Mouse (Mus musculus) hindbrain, embryonic 16.5 days (tissue): ENCODE results near the gene Gab2. TPM values are rescaled to one million over a fixed set of nuclear protein-coding genes. Genes with fewer than 3 reads are reported as not detected.

ENCODE experiments used
- ATAC-seq: fragments of 200-750 bp; cut with Nextera tagmentation; 2 replicates; pipeline ENCODE4 v1.8.0; 2017; ENCODE audit warnings: moderate TSS enrichment, moderate library complexity
- H3K27ac ChIP-seq: fragments of 300-500 bp; sonication (generic); 2 replicates; pipeline ENCODE4 v1.5.1; 2014; ENCODE audit warnings: low read depth, mild to moderate bottlenecking, control low read depth, low read length, moderate library complexity
- H3K27me3 ChIP-seq: fragments of 300-500 bp; sonication (generic); replicated peaks from 2 replicates; pipeline ENCODE4 v1.6.1; 2014; ENCODE audit warnings: low read length; ENCODE audit not compliant: control insufficient read depth, insufficient read depth
- H3K36me3 ChIP-seq: fragments of 300-500 bp; sonication (generic); 2 replicates; pipeline ENCODE4 v1.6.1; 2014; ENCODE audit warnings: mild to moderate bottlenecking, low read length, moderate library complexity, mixed read lengths; ENCODE audit not compliant: control insufficient read depth, insufficient read depth
- H3K4me1 ChIP-seq: fragments of 300-500 bp; sonication (generic); 2 replicates; pipeline ENCODE4 v1.6.1; 2014; ENCODE audit warnings: low read depth, low read length; ENCODE audit not compliant: control insufficient read depth, insufficient read depth
- H3K4me2 ChIP-seq: fragments of 300-500 bp; sonication (generic); 2 replicates; pipeline ENCODE4 v1.6.1; 2014; ENCODE audit warnings: mild to moderate bottlenecking, low read length, control low read depth, moderate library complexity
- H3K4me3 ChIP-seq: fragments of 300-500 bp; sonication (generic); 2 replicates; pipeline ENCODE4 v1.5.1; 2014; ENCODE audit warnings: mild to moderate bottlenecking, low read length, control low read depth, moderate library complexity
- H3K9ac ChIP-seq: fragments of 300-500 bp; sonication (generic); 2 replicates; pipeline ENCODE4 v1.6.1; 2014; ENCODE audit warnings: low read depth, mild to moderate bottlenecking, control low read depth, low read length, moderate library complexity
- H3K9me3 ChIP-seq: fragments of 300-500 bp; sonication (generic); 2 replicates; pipeline ENCODE4 v1.6.1; 2014; ENCODE audit warnings: mild to moderate bottlenecking, low read length, moderate library complexity; ENCODE audit not compliant: control insufficient read depth
- WGBS: fragments of 180-500 bp; shearing (Covaris S2); extraction: QIAGEN DNeasy Blood & Tissue Kit; methylation state at CpG from one replicate; pipeline ENCODE4 v1.1.7; 2014; 5-methylcytosine and 5-hydroxymethylcytosine counted together
- polyA plus RNA-seq: library from polyadenylated mRNA; unstranded; fragments of >200 nt; fragmentation: Nextera tagmentation; extraction: Ambion mirVana; gene quantifications from 2 replicates; pipeline ENCODE4 v1.2.1, GENCODE M21; 2015

Gab2 gene
- polyA plus RNA-seq, 1 experiment from 2014 or later: 14.1 TPM

- H3K9me3 ChIP-seq: no peaks in the 10 kb centered on the region
- H3K27ac ChIP-seq: no peak overlapping the region
- ATAC-seq: no peak
- no peaks in the 10 kb centered on the region for H3K4me1 ChIP-seq
- H3K27me3 ChIP-seq: no peaks in the 10 kb centered on the region
- no peak overlapping the region for H3K9ac ChIP-seq
- 84% methylated on average over 7 of the region's 7 CpGs for WGBS
- no peak overlapping the region for H3K4me3 ChIP-seq
- H3K4me2 ChIP-seq: no peak overlapping the region
- no peaks in the 10 kb centered on the region for H3K36me3 ChIP-seq
Measured at GRCm38 (mm10) chr7:97339623-97340022, 258.2 kb downstream of the Gab2 start.

- no peaks in the 10 kb centered on the region for H3K36me3 ChIP-seq
- H3K9me3 ChIP-seq: no peaks in the 10 kb centered on the region
- H3K4me1 ChIP-seq: peaks cover 11% of the 10 kb centered on the region
- no peak overlapping the region for H3K4me3 ChIP-seq
- H3K9ac ChIP-seq: no peak overlapping the region
- H3K4me2 ChIP-seq: no peak overlapping the region
- no peaks in the 10 kb centered on the region for H3K27me3 ChIP-seq
- 66% methylated on average over 18 of the region's 18 CpGs for WGBS
- H3K27ac ChIP-seq: no peak overlapping the region
- no peak for ATAC-seq
Measured at GRCm38 (mm10) chr7:97340907-97341849, 259.8 kb downstream of the Gab2 start.

GRCm38 (mm10) chr7:97342961-97343360 is 261.6 kb downstream of the Gab2 start:
- ATAC-seq: no peak
- Histone ChIP-seq H3K4me3 (no peak overlapping the region), H3K27ac (no peak overlapping the region), H3K9ac (no peak overlapping the region), H3K27me3 (no peaks in the 10 kb centered on the region), H3K4me2 (no peak overlapping the region), H3K4me1 (peaks cover 11% of the 10 kb centered on the region), H3K9me3 (no peaks in the 10 kb centered on the region), H3K36me3 (peaks cover 3% of the 10 kb centered on the region)
- WGBS: 85% methylated on average over 2 of the region's 2 CpGs

GRCm38 (mm10) chr7:97344655-97345054 is 263.3 kb downstream of the Gab2 start:
- WGBS: 91% methylated on average over 2 of the region's 2 CpGs
- H3K36me3 ChIP-seq: peaks cover 3% of the 10 kb centered on the region
- H3K9ac ChIP-seq: no peak overlapping the region
- peaks cover 11% of the 10 kb centered on the region for H3K4me1 ChIP-seq
- H3K27ac ChIP-seq: no peak overlapping the region
- no peak overlapping the region for H3K4me3 ChIP-seq
- ATAC-seq: no peak
- H3K27me3 ChIP-seq: no peaks in the 10 kb centered on the region
- no peak overlapping the region for H3K4me2 ChIP-seq
- H3K9me3 ChIP-seq: no peaks in the 10 kb centered on the region

GRCm38 (mm10) chr7:97345229-97345871 is 264.0 kb downstream of the Gab2 start:
- ATAC-seq: peak; percentile 81
- H3K9me3 ChIP-seq: no peaks in the 10 kb centered on the region
- peak overlapping the region; percentile 25 for H3K27ac ChIP-seq
- no peak overlapping the region for H3K4me2 ChIP-seq
- H3K9ac ChIP-seq: no peak overlapping the region
- 47% methylated on average over 10 of the region's 10 CpGs for WGBS
- H3K4me1 ChIP-seq: peaks cover 11% of the 10 kb centered on the region
- H3K27me3 ChIP-seq: no peaks in the 10 kb centered on the region
- H3K4me3 ChIP-seq: no peak overlapping the region
- H3K36me3 ChIP-seq: peaks cover 3% of the 10 kb centered on the region

GRCm38 (mm10) chr7:97346111-97346821 is 264.9 kb downstream of the Gab2 start:
- Histone ChIP-seq H3K4me3 (no peak overlapping the region), H3K4me1 (peaks cover 11% of the 10 kb centered on the region), H3K27ac (peak overlapping the region; percentile 25; the same call in 1 of the 2 replicates), H3K4me2 (no peak overlapping the region), H3K36me3 (peaks cover 3% of the 10 kb centered on the region), H3K27me3 (no peaks in the 10 kb centered on the region), H3K9ac (no peak overlapping the region), H3K9me3 (no peaks in the 10 kb centered on the region)
- WGBS: 64% methylated on average over 9 of the region's 9 CpGs
- no peak for ATAC-seq

- H3K9me3 ChIP-seq: no peaks in the 10 kb centered on the region
- no peak overlapping the region for H3K4me3 ChIP-seq
- H3K36me3 ChIP-seq: peaks cover 3% of the 10 kb centered on the region
- no peak overlapping the region for H3K27ac ChIP-seq
- no peak overlapping the region for H3K4me2 ChIP-seq
- no peak for ATAC-seq
- no peak overlapping the region for H3K9ac ChIP-seq
- no peaks in the 10 kb centered on the region for H3K27me3 ChIP-seq
- peaks cover 11% of the 10 kb centered on the region for H3K4me1 ChIP-seq
- WGBS: 75% methylated on average over 3 of the region's 4 CpGs
Measured at GRCm38 (mm10) chr7:97346822-97347166, 265.4 kb downstream of the Gab2 start.

- H3K36me3 ChIP-seq: peaks cover 3% of the 10 kb centered on the region
- 97% methylated on average over 15 of the region's 15 CpGs for WGBS
- no peak overlapping the region for H3K4me3 ChIP-seq
- H3K4me1 ChIP-seq: peaks cover 11% of the 10 kb centered on the region
- no peak overlapping the region for H3K4me2 ChIP-seq
- no peak overlapping the region for H3K27ac ChIP-seq
- H3K9ac ChIP-seq: no peak overlapping the region
- H3K9me3 ChIP-seq: no peaks in the 10 kb centered on the region
- no peaks in the 10 kb centered on the region for H3K27me3 ChIP-seq
- ATAC-seq: no peak
Measured at GRCm38 (mm10) chr7:97347464-97347863, 266.1 kb downstream of the Gab2 start.

GRCm38 (mm10) chr7:97348318-97348717 is 266.9 kb downstream of the Gab2 start:
- Histone ChIP-seq H3K36me3 (peaks cover 3% of the 10 kb centered on the region), H3K4me2 (no peak overlapping the region), H3K27me3 (no peaks in the 10 kb centered on the region), H3K9ac (no peak overlapping the region), H3K4me3 (no peak overlapping the region), H3K27ac (no peak overlapping the region), H3K9me3 (no peaks in the 10 kb centered on the region), H3K4me1 (peaks cover 11% of the 10 kb centered on the region)
- ATAC-seq: no peak
- 85% methylated on average over 3 of the region's 3 CpGs for WGBS
